Mouse (Mus musculus): ENCODE data around the gene Ulk4.
A peak's percentile ranks its signal among the peaks of the same experiment; 100 is the strongest.

Gene Ulk4

DNA sequence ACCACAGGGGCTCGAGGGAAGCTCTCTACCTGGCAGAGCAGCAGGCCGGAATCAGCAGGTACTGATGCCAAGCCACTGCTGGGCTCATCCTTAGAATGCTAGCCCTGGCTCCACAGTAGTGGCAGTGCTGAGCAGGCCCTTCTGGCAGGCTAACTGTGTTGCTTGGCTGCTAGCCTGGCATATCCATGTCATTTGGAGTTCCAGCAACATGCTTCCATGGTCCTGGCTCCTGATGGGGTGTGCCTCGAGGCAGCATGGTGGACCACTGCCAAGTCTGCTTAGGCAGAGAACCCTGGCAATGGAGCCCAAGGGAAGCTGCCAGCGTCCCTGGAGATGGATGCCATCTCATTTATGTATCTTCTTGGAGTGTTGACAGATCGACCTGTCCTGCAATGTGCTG, 169.4 kb downstream of the Ulk4 start:
- DNase-seq (ENCODE audit: low spot score) = peak; percentile 84

DNA sequence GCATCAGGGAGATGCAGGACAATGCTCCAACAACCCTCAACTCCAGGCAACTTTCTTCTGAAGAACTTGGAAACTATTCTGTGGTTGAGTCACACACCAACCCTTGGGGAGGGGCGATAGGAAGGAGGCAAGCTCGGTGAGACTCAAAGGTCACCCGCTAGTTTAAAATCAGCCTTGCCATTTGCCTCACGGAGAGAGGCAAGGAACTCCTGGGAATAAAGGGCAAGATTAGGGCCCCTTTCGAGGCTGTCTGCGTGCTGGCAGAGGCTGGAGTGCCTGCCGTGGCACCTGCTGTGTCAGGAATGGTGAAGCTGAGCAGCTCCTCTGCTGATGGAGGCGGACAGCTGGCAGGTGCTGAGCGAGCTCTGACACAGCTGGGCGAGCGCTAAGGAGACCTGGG, 169.9 kb downstream of the Ulk4 start:
- peak; percentile 8 for DNase-seq (ENCODE audit: low spot score)

DNA sequence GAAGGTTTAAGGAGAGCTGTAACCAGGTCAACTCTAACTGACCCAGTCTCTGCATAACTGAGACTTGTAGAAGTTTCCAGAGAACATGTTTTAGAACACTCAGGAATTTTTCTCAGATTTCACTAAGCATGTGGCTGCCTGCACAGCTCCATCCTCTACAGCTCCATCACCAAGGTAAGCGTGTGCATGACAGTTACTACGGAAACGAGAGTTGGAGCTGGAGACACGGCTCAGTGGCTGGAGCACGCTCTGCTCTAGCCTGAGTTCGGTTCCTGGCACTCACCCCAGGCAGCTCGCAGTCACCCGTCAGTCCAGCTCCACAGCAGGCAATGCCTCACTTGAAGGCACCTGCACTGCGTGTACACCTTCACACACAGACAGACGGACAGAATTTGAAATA, 175.5 kb downstream of the Ulk4 start:
- DNase-seq (ENCODE audit: low spot score) = no peak

GRCm38 (mm10) chr9:121099453-121099852, 177.5 kb downstream of the Ulk4 start:
- no peak for DNase-seq (ENCODE audit: low spot score)

- DNase-seq (ENCODE audit: low spot score) = no peak
These were observed 183.2 kb downstream of the Ulk4 start for GRCm38 (mm10) chr9:121093760-121094159.

GRCm38 (mm10) chr9:121092568-121092967, 184.4 kb downstream of the Ulk4 start:
- no peak for DNase-seq (ENCODE audit: low spot score)

DNA sequence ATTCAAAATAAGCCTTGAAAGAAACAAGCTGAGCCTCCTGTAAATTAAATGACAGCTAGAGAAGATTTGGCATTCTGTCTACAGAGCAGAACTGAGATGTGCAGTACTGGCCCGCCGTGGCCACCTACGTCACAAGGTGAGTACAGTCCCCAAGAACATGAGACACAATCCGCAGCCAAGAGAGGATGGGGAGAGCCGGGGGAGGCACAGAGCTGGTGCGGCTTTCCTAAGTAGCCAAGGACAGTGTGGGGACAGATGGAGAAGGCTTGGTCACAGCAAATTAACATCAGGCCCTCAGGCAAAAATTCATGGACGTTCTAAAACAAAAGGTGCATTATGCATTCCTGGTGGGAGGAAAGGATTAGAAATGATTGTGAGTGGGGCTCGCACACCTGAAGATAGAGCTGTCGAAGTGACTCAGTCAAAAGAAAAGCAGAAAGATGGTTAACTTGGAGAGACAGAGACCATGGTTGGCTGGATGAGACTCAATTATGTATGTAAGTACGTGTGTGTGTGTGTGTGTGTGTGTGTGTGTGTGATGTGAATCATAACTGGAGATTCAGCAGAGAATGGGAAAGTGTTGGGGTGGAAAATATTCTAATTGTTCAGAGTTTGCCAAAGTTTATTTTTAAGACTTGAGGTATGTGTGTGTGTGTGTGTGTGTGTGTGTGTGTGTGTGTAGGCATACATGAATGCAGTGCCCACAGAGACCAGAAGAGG, 185.8 kb downstream of the Ulk4 start:
- no peak for DNase-seq (ENCODE audit: low spot score)

DNA sequence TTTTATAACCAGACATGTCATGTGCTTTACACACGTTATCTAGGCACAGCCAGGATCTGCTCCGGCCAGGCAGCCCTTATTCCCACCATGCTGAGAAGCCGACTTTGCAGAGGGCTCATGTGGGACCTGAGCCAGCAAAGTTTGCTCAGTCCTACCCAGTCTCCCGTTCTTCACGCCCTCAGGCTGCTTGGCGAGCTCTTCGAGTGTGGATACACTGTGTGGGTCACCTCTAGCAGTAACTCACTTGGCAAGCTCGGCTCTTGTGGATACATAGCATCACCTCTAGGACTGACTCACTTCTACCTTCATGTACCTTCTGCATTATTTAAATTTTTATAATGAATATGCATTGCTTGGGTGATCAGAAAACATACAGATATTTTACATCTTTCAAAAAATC, 189.3 kb downstream of the Ulk4 start:
- no peak for DNase-seq (ENCODE audit: low spot score)

- DNase-seq (ENCODE audit: low spot score) = no peak
These were observed 192.8 kb downstream of the Ulk4 start for GRCm38 (mm10) chr9:121084191-121084590.

- no peak for DNase-seq (ENCODE audit: low spot score)
These were observed 196.2 kb downstream of the Ulk4 start for GRCm38 (mm10) chr9:121080834-121081233.

DNA sequence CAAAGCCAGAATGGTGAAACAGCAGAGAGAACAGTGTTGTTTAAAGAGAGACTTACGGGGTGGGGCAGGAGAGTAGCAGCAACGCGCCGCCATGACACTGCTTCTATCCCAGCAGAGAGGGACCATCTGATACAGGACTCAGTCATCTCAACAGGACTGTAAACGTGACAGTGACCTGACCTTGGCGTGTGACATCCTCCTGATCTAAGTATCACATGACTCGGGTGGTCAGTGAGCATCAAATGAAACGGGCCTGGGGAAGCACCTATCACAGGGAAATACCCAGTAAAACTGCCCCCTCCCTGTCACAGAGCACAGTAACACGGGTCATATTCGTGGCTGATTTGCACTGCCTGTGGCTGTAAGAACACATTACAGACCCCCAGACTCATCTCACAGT, 196.6 kb downstream of the Ulk4 start:
- DNase-seq (ENCODE audit: low spot score) = no peak

GRCm38 (mm10) chr9:121079388-121080088, 197.5 kb downstream of the Ulk4 start:
- DNase-seq (ENCODE audit: low spot score) = no peak

DNA sequence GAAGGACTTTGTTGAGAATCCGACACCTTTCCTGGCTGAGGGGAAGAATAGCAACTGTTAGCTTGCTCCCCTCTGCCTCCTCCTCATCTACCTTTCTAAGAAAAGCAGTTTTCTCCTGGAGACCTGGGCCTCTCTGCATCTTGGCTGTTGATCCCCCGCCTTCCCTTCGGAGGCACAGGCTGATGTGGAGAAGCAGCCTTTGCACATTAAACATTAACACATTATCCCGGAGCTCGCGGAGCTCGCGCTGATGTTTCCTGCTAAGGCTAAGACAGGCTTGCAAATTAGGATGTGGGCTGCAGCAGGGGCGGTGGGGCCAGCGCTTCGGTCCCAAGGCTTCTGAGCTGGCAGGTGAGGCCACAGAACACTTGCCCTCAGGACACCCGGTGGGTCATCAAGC, 200.7 kb downstream of the Ulk4 start:
- no peak for DNase-seq (ENCODE audit: low spot score)

DNA sequence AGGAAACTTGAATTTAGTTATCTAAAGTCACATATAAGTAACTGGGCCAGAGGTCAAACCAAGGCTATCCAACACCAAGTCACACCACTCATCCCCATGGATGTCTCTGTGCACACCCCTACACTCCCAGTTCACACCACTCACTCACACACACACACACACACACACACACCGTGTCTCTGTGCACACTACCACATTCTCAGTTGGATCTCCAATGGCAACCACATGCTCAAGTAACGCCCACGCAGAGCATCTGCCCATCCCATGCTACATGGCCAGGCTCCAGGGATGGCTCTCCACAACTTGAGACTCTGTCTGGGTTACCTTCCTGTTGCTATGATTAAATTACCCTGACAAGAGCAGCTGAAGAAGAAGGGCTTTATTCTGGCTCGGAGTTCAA, 201.8 kb downstream of the Ulk4 start:
- DNase-seq (ENCODE audit: low spot score) = peak; percentile 16

DNA sequence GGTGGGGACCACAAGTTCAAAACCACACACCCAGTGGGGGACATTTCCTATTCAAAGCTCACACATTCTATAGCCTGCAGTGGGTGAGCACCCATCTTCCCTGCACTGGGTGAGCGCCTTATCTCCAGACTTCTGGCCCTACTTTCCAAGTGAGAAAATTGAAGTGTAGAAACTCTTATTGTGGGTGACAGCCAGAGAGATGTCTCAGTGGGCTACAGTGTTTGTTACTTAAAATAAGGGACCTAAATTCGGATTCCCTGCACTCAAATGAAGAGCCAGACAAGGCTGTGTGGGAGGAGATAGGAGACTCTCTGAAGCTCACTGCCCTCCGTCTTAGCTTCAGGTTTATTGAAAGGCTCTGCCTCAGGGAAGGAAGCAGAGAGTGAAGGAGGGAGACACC, 202.3 kb downstream of the Ulk4 start:
- DNase-seq (ENCODE audit: low spot score) = no peak

DNA sequence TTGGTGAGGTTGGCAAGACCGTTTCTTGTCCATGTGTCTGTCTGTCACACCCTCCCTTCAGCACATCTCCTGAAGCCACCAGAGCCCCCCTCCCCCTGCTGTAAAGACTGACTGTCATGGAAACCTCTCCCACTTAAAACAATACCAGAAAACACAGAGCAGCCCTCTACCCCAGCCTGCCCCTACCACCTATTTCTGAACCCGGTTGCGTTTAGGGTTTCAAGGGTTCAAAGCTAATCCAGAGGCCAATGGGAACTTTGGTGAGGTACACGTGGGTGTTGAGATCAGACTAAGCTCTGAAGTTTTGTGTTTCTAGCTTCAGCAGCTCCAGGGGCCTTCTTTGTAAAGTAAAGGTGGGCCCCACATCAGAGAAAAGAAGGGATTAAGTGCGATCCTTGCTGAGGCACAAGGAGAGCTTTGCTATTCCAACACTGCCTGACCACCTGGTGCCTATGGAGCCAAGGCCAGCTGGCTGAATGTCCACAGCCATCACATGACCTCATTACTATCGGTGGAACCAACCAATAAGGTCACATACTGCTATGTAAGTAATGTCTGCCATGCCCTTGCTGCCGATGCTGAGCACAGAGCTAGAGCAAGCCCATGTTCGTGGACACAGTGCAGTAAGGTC, 204.8 kb downstream of the Ulk4 start:
- DNase-seq (ENCODE audit: low spot score) = no peak

GRCm38 (mm10) chr9:121071461-121072126, 205.4 kb downstream of the Ulk4 start:
- no peak for DNase-seq (ENCODE audit: low spot score)

DNA sequence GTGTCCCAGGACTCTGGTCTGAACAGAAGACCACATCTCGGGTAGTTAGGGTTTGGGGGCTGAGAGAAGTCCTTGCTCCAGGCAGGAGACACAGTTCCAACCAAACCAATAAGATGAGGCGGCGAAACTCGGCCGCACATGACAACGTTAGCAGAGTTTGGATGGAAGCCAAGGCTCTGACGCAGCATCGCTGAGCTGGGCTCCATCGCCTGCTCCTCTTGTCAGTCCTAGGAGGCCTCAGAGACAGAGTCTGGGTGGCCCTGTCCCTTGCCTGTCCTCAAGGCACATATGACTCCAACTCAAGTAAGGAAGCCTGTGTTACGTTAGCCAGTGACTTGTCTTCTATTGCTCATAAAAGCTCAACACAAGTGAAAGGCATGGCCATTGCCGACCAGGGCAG, 205.9 kb downstream of the Ulk4 start:
- peak; percentile 30 for DNase-seq (ENCODE audit: low spot score)

GRCm38 (mm10) chr9:121068115-121068514, 208.9 kb downstream of the Ulk4 start:
- DNase-seq (ENCODE audit: low spot score) = no peak

GRCm38 (mm10) chr9:121067043-121067442, 210.0 kb downstream of the Ulk4 start:
- DNase-seq (ENCODE audit: low spot score) = no peak

GRCm38 (mm10) chr9:121065383-121065978, 211.5 kb downstream of the Ulk4 start:
- DNase-seq (ENCODE audit: low spot score) = no peak

DNA sequence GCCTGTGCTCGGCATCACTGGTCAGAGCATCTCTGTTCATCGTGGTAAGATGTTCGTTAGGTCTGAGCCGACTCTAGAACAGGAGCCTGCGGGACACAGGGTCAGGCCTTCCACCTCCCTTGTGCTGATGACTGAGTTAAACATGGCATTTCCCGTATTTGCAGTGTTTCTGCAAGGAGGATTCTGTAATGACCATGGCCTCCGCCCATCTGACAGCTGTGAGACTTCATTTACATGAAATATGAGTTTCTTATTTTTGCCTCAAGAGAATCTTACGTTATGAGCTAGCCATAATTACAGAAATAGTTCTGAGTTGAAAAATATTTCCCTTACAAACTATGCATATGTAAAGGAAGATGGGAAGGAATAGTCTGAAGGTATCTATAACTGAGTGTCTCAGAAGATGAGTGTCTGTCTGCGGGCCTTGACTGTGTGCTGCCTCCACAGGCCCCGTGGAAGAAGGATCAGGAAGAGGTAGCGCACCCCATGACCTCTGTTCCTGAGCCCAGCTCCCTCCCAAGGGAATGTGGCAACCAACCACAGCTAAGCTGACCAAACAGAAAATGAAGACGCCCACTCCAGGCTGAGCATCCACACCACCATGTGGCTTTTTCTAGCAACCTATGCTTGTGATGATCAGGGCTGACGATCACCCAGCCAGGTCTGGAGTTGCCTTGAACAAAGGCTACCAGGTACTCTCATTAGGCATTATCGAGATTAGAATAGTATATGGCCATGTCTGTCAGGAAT, 212.2 kb downstream of the Ulk4 start:
- peak; percentile 20 for DNase-seq (ENCODE audit: low spot score)

All from MN1 (cell line).